Mouse (Mus musculus) midbrain, embryonic 15.5 days (tissue): Measurements from ENCODE around the gene Pitpnm3. TPM values are rescaled to one million over a fixed set of nuclear protein-coding genes. Genes with fewer than 3 reads are reported as not detected.
A peak's percentile ranks its signal among the peaks of the same experiment; 100 is the strongest.

Source experiments
- ATAC-seq: fragments of 200-750 bp; cut with Nextera tagmentation; replicated peaks from 2 replicates; pipeline ENCODE4 v1.8.0; 2017; ENCODE audit warnings: moderate TSS enrichment
- H3K27ac ChIP-seq: fragments of 300-500 bp; sonication (generic); 2 replicates; pipeline ENCODE4 v1.5.1; 2015; ENCODE audit warnings: mild to moderate bottlenecking, inconsistent platforms
- H3K27me3 ChIP-seq: fragments of 300-500 bp; sonication (generic); replicated peaks from 2 replicates; pipeline ENCODE4 v1.6.1; 2015; ENCODE audit warnings: inconsistent platforms
- H3K36me3 ChIP-seq: fragments of 300-500 bp; sonication (generic); replicated peaks from 2 replicates; pipeline ENCODE4 v1.6.1; 2015; ENCODE audit warnings: inconsistent platforms
- H3K4me1 ChIP-seq: fragments of 300-500 bp; sonication (generic); 2 replicates; pipeline ENCODE4 v1.6.1; 2015; ENCODE audit warnings: inconsistent platforms
- H3K4me2 ChIP-seq: fragments of 300-500 bp; sonication (generic); 2 replicates; pipeline ENCODE4 v1.6.1; 2015; ENCODE audit warnings: inconsistent platforms, mild to moderate bottlenecking, moderate library complexity
- H3K4me3 ChIP-seq: fragments of 300-500 bp; sonication (generic); 2 replicates; pipeline ENCODE4 v1.5.1; 2015; ENCODE audit warnings: mild to moderate bottlenecking, inconsistent platforms
- H3K9ac ChIP-seq: fragments of 300-500 bp; sonication (generic); 2 replicates; pipeline ENCODE4 v1.6.1; 2015; ENCODE audit warnings: mild to moderate bottlenecking, inconsistent platforms
- H3K9me3 ChIP-seq: fragments of 300-500 bp; sonication (generic); 2 replicates; pipeline ENCODE4 v1.6.1; 2016; ENCODE audit warnings: inconsistent platforms
- WGBS: fragments of 180-500 bp; shearing (Covaris S2); methylation state at CpG from one replicate; pipeline ENCODE4 v1.1.7; 2015; ENCODE audit warnings: mixed read lengths; 5-methylcytosine and 5-hydroxymethylcytosine counted together
- polyA plus RNA-seq: library from polyadenylated mRNA; unstranded; fragments of >200 nt; fragmentation: Nextera tagmentation; extraction: Ambion mirVana; gene quantifications from 2 replicates; pipeline ENCODE4 v1.2.1, GENCODE M21; 2015

Gene Pitpnm3
- polyA plus RNA-seq, 1 experiment from 2014 or later: 5.3 TPM

DNA sequence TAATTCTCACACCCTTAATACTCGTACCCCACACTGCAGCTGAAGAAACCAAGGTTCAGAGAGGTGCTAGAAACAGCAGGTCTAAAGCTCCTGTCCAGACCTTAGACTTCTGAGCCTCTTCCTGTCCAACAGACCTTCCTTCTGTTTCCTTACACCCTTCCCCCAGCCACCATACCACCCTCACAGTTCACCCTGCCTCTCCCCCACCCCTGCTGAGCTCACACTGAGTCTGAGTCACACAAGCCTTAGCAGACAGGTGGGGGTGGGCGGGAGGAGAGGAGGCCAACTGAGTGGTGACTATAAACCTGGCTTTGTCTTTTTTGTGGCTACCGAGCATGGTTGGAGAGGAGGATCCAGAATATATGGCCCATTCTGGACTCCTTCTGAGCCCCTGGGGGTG, 24.9 kb downstream of the Pitpnm3 start:
- Histone ChIP-seq H3K4me3 (no peak overlapping the region), H3K4me2 (no peak overlapping the region), H3K36me3 (no peaks in the 10 kb centered on the region), H3K9ac (no peak overlapping the region), H3K4me1 (no peaks in the 10 kb centered on the region), H3K9me3 (no peaks in the 10 kb centered on the region), H3K27me3 (no peaks in the 10 kb centered on the region), H3K27ac (no peak overlapping the region)
- no peak for ATAC-seq
- WGBS: 58% methylated on average over 3 of the region's 3 CpGs

DNA sequence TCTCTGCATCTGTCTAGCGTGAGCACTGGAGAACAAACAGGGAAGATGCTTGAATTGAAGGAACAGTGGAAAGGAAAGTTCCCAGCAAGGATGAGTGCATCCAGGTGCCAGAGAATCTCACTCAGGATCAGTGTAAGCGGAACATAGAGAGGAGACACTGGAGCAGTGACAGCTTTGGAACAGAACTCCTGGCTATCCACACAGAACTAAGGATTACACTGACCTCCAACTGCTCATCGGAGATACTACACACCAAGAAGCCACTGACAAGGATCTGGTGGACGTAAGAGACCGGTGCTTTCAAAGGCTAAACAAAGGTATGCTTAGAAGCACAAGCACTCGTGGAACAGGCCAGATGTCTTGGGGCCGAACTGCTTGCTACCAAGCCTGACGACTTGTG, 31.4 kb downstream of the Pitpnm3 start:
- H3K4me1 ChIP-seq: peaks cover 3% of the 10 kb centered on the region; the same call in 1 of the 2 replicates
- no peak overlapping the region for H3K4me3 ChIP-seq
- no peak for ATAC-seq
- no peaks in the 10 kb centered on the region for H3K27me3 ChIP-seq
- H3K4me2 ChIP-seq: no peak overlapping the region
- no peak overlapping the region for H3K9ac ChIP-seq
- peak overlapping the region; percentile 53 for H3K27ac ChIP-seq
- H3K9me3 ChIP-seq: no peaks in the 10 kb centered on the region
- H3K36me3 ChIP-seq: no peaks in the 10 kb centered on the region
- 56% methylated on average over 8 of the region's 8 CpGs for WGBS

- Histone ChIP-seq H3K4me3 (no peak overlapping the region), H3K9ac (no peak overlapping the region), H3K4me2 (no peak overlapping the region), H3K9me3 (no peaks in the 10 kb centered on the region), H3K4me1 (peaks cover 3% of the 10 kb centered on the region; the same call in 1 of the 2 replicates), H3K27ac (peak overlapping the region; percentile 53; the same call in 1 of the 2 replicates), H3K36me3 (no peaks in the 10 kb centered on the region), H3K27me3 (no peaks in the 10 kb centered on the region)
- 40% methylated on average over 7 of the region's 7 CpGs for WGBS
- peak; percentile 42; the same call in 1 of the 2 replicates for ATAC-seq
These were observed 32.0 kb downstream of the Pitpnm3 start for GRCm38 (mm10) chr11:72103530-72103929.

DNA sequence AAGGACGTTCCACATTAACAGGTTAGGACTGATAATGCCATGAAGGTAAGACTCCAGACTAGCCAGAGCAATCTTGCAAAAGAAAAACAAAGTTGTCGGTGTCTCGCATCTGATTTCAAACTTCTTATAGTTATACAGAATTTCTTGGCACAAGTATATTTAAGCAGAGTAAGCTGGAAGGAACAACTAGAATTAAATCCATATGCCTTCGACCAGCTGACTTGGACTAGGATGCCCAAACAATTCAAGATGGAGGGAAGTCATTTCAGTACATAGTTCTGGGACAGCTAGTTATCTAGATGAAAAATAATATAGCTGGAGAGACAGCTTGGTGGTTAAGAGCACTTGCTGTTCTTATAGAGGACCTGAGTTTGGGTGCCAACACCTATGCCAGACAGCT, 34.6 kb downstream of the Pitpnm3 start:
- ATAC-seq: no peak
- Histone ChIP-seq H3K9me3 (no peaks in the 10 kb centered on the region), H3K27ac (no peak overlapping the region), H3K4me1 (peaks cover 3% of the 10 kb centered on the region; the same call in 1 of the 2 replicates), H3K9ac (no peak overlapping the region), H3K27me3 (no peaks in the 10 kb centered on the region), H3K36me3 (no peaks in the 10 kb centered on the region), H3K4me3 (no peak overlapping the region), H3K4me2 (no peak overlapping the region)
- 92% methylated on average over 4 of the region's 4 CpGs for WGBS

DNA sequence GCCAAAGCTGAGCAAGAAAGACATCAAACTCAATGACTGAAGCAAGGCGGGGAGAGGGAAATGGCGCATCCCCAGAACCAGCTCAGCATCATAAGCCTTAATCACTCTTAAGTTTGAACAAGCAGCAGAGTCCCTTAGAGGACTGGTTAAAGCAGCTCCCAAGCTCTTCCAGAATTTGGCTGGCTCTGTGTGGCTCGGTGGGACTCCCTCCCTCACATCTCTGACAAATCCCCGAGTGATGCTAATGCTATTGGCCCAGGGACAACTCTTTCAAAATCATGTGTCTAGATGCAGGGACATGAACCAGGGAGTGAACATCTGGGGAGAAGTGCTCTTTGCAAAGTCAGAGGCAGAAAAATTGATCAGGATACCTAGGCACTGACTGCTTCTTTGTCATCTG, 36.4 kb downstream of the Pitpnm3 start:
- 49% methylated on average over 4 of the region's 4 CpGs for WGBS
- H3K9me3 ChIP-seq: no peaks in the 10 kb centered on the region
- no peaks in the 10 kb centered on the region for H3K27me3 ChIP-seq
- H3K4me1 ChIP-seq: peaks cover 3% of the 10 kb centered on the region; the same call in 1 of the 2 replicates
- no peak overlapping the region for H3K9ac ChIP-seq
- ATAC-seq: no peak
- H3K4me2 ChIP-seq: no peak overlapping the region
- H3K4me3 ChIP-seq: no peak overlapping the region
- no peak overlapping the region for H3K27ac ChIP-seq
- H3K36me3 ChIP-seq: no peaks in the 10 kb centered on the region

GRCm38 (mm10) chr11:72098027-72098426, 37.6 kb downstream of the Pitpnm3 start:
- Histone ChIP-seq H3K27ac (no peak overlapping the region), H3K9ac (no peak overlapping the region), H3K36me3 (no peaks in the 10 kb centered on the region), H3K4me1 (0 out of 2 replicates have a peak, but pooled peaks cover 2% of the 10 kb centered on the region), H3K9me3 (no peaks in the 10 kb centered on the region), H3K4me3 (no peak overlapping the region), H3K27me3 (no peaks in the 10 kb centered on the region), H3K4me2 (no peak overlapping the region)
- no peak for ATAC-seq
- WGBS: 87% methylated on average over 3 of the region's 3 CpGs

DNA sequence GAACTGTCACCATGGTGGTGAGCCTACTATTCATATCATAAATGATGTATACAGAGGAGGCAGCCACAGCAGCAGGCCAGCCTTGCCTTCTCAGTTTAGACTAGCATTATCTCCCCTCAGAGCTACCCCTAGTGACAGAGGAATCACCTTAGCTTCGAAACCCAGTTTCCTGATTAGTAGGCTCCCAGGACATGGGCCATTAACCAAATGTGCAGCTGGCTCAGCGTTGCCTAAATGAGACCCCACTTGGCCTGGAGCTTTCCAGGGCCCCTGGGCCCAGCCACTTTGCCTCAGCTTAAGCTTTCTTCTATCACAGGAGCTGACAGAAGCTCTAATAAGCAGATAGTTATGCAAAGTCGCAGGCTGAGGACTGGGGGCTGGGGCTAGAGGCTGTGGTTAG, 39.6 kb downstream of the Pitpnm3 start:
- 30% methylated on average over 3 of the region's 3 CpGs for whole genome bisulfite sequencing
- no peak overlapping the region for H3K27ac ChIP-seq
- no peak for ATAC-seq

DNA sequence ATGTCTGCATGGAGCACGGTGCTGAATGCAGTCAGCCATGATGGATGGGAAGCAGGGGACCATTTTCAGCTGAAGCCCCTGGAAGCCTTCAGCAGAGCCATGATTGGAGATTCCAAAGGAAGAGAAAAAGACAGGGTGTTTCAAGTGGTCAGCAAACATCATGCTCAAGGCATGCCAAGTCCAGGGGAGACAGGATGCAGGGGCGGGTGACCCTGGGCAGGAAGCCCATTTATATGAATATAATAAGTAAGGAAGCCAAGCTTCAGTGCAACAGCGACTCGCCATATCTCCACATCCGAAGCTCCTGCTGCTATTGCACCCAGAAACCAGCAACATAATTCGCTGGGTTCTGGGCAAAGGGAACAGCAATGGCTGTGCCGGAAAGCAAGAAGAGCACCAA, 41.1 kb downstream of the Pitpnm3 start:
- H3K36me3 ChIP-seq: no peaks in the 10 kb centered on the region
- ATAC-seq: no peak
- H3K27me3 ChIP-seq: no peaks in the 10 kb centered on the region
- no peak overlapping the region for H3K4me2 ChIP-seq
- no peak overlapping the region for H3K27ac ChIP-seq
- H3K4me3 ChIP-seq: no peak overlapping the region
- no peak overlapping the region for H3K9ac ChIP-seq
- H3K9me3 ChIP-seq: no peaks in the 10 kb centered on the region
- 90% methylated on average over 7 of the region's 7 CpGs for WGBS
- no peaks in the 10 kb centered on the region for H3K4me1 ChIP-seq

More for the DNA sequence above, 39.6 kb downstream of the Pitpnm3 start:
- Histone ChIP-seq H3K36me3 (no peaks in the 10 kb centered on the region), H3K27me3 (no peaks in the 10 kb centered on the region), H3K4me3 (no peak overlapping the region), H3K4me1 (no peaks in the 10 kb centered on the region), H3K4me2 (no peak overlapping the region), H3K9me3 (no peaks in the 10 kb centered on the region), H3K9ac (no peak overlapping the region)

DNA sequence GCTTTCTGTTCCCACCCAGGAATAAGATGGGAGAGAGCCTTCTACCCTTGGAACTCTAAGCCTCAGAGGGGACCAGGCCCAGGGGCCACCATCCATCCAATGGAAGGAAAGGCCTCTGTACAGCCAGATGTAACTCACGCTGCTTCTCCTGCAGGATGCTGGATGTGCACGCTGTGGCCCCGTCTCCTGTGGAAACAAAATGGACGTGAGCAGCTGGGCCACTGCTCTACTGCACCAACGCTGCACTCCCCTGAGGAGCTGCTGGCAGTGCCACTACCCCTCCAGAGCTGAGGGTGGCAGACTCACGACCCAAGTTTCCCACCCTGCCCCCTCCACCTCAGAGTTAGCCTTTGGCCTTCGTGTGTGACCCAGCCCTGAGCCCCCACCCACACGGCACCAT, 43.2 kb downstream of the Pitpnm3 start:
- Histone ChIP-seq H3K27ac (no peak overlapping the region), H3K36me3 (no peaks in the 10 kb centered on the region), H3K4me3 (no peak overlapping the region), H3K27me3 (no peaks in the 10 kb centered on the region), H3K9me3 (no peaks in the 10 kb centered on the region), H3K4me1 (peaks cover 4% of the 10 kb centered on the region; the same call in 1 of the 2 replicates), H3K9ac (no peak overlapping the region), H3K4me2 (no peak overlapping the region)
- 69% methylated on average over 8 of the region's 8 CpGs for WGBS
- no peak for ATAC-seq

DNA sequence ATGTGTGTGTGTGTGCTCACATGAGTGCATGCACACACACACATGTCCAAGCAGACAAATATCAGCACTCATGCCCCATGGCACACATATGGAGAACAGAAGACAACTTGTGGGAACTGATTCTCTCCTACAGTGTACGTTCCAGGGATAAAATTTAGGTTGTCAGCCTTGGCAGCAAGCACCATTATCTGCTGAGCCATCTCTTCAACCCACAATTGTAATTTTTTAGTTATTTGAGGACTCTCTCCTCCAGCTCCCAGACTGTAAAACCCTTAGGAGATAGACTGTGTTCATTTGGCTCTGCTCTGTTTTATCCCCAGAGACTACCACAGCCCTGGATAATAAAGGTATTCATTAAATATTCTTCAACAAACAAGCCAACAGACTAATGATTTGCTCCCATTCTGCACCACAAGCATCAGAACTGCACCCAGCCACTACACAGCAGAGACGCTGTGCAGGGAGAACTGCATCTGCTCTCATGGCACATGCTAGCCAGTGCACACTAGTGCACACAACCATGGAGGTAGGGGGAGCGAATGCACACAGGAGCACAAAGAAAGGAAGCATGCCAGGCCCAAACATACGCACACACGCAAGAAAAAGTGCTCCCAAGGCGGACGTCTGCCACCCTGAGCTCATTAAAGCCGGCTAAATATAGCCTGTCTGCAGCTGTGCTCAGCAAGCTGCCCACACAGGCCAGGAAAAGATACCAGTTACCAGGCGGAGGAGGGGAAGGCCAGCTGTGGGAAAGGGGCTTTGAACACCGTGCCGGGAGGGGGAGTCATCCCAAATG, 49.1 kb downstream of the Pitpnm3 start:
- no peaks in the 10 kb centered on the region for H3K36me3 ChIP-seq
- peaks cover 18% of the 10 kb centered on the region for H3K4me1 ChIP-seq
- no peaks in the 10 kb centered on the region for H3K9me3 ChIP-seq
- no peak overlapping the region for H3K4me3 ChIP-seq
- 0 out of 2 replicates have a peak overlapping the region, but pooled peaks have one; percentile 7 for H3K9ac ChIP-seq
- ATAC-seq: peak; percentile 87
- no peaks in the 10 kb centered on the region for H3K27me3 ChIP-seq
- peak overlapping the region; percentile 82 for H3K27ac ChIP-seq
- WGBS: 30% methylated on average over 11 of the region's 11 CpGs
- H3K4me2 ChIP-seq: 0 out of 2 replicates have a peak overlapping the region, but pooled peaks have one; percentile 4

DNA sequence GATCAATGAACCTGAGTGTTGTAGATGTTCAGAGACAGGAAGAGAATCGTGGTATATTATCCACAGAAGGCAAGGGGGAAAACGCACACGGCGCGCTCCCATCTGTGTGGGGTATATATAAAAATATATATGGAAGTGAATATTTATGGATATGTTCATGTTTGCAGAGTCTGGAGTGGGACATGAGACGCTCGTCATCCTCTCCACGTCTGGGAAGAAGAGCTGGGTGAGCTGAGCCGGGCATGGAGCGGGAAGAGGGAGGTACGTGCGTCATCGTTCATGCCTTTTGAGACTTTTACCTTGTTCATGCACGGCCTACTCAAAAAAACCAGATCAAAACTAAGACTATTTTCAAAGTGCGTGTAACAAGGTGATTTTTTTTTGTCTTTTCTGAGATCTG, 51.2 kb downstream of the Pitpnm3 start:
- H3K4me1 ChIP-seq: peaks cover 18% of the 10 kb centered on the region
- no peaks in the 10 kb centered on the region for H3K9me3 ChIP-seq
- no peaks in the 10 kb centered on the region for H3K36me3 ChIP-seq
- H3K4me2 ChIP-seq: no peak overlapping the region
- H3K9ac ChIP-seq: no peak overlapping the region
- H3K27ac ChIP-seq: no peak overlapping the region
- H3K4me3 ChIP-seq: no peak overlapping the region
- no peak for ATAC-seq
- H3K27me3 ChIP-seq: no peaks in the 10 kb centered on the region
- 95% methylated on average over 15 of the region's 15 CpGs for WGBS

GRCm38 (mm10) chr11:72082601-72083000, 53.0 kb downstream of the Pitpnm3 start:
- H3K27me3 ChIP-seq: no peaks in the 10 kb centered on the region
- H3K36me3 ChIP-seq: no peaks in the 10 kb centered on the region
- H3K4me2 ChIP-seq: no peak overlapping the region
- no peak overlapping the region for H3K4me3 ChIP-seq
- no peaks in the 10 kb centered on the region for H3K9me3 ChIP-seq
- H3K27ac ChIP-seq: no peak overlapping the region
- 91% methylated on average over 4 of the region's 4 CpGs for WGBS
- H3K4me1 ChIP-seq: peaks cover 18% of the 10 kb centered on the region
- no peak for ATAC-seq
- no peak overlapping the region for H3K9ac ChIP-seq

GRCm38 (mm10) chr11:72080461-72080860, 55.1 kb downstream of the Pitpnm3 start:
- Histone ChIP-seq H3K4me1 (peaks cover 4% of the 10 kb centered on the region; the same call in 1 of the 2 replicates), H3K27me3 (no peaks in the 10 kb centered on the region), H3K9me3 (no peaks in the 10 kb centered on the region), H3K4me2 (no peak overlapping the region), H3K27ac (no peak overlapping the region), H3K9ac (no peak overlapping the region), H3K36me3 (no peaks in the 10 kb centered on the region), H3K4me3 (no peak overlapping the region)
- no peak for ATAC-seq
- 76% methylated on average over 6 of the region's 6 CpGs for WGBS
